Mouse (Mus musculus): ENCODE data around the gene Cenpx. TPM values are rescaled to one million over a fixed set of nuclear protein-coding genes. Genes with fewer than 3 reads are reported as not detected.
A peak's percentile ranks its signal among the peaks of the same experiment; 100 is the strongest.
"Not testable (repeated sequence)": the region's sequence is repeated elsewhere in the genome, so short reads cannot be mapped to it uniquely, and the experiment has no call there.

The Cenpx gene
- total and polyA plus RNA-seq, 2 experiments from 2014 or later, result 70.8 to 94.6 TPM

DNA sequence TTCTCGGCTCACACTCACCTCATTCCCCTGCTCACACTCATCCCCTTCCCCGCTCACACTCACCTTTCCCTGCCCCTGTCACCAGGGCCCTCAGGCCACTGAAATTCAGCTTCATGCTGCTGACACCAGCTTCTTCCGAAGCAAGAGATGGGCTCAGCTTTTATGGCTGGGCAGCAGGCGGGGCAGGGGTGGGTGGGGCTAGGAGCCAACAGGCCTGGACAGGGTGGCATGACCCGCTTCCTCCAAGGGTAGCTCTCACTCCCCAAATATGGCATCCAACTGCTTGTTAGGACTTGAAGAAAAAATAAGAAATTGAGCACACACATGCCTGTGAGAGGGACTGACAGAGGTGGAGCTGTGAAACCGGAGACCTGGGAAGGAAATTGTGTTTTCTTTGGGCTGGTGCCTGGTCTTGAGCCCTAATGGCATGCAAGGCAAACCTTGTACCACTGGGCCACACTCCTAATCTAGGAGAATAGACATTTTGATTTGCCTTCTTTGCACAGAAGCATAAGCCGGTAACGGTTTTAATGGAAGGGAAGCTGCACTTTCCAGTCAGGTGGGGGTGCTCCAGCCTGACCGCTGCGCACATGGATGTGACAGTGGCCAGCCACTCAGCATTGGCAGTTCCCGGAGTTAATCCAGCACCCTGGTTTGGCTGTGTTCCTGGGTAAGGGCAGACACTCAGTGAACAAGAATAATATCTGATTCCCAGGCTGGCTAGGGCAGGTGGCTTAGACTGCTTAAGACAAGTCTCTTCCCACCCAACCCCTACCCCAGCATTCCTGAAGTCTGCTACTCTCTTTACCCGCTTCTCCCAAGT is 18.5 kb upstream of the Cenpx start, which contains the start of gene Cbr2:
TSS of gene Cbr2 (minus strand) at position 257 of the 823 bp plus-strand sequence.
- WGBS, result 76% methylated on average over 12 of the region's 12 CpGs
- no peak within 1 kb of the TSS for H3K9ac ChIP-seq (replicated peaks; ENCODE audit: low read length, poor library complexity, severe bottlenecking)
- DNase-seq (ENCODE audit: low spot score), result no peak
- no peak within 1 kb of the TSS for H3K27ac ChIP-seq (ENCODE audit: low read depth, low read length)
- no peaks in the 10 kb centered on the region for H3K36me3 ChIP-seq (ENCODE audit: insufficient read depth, low read length)
- TF ChIP-seq CTCF (IDR thresholded peaks at IDR 0.05), result no peak
- H3K4me2 ChIP-seq (ENCODE audit: low read depth, low read length, poor library complexity, severe bottlenecking), result no peak within 1 kb of the TSS
- ATAC-seq (ENCODE audit: low FRiP score), result no peak
- H3K4me3 ChIP-seq (ENCODE audit: low read depth, low read length), result no peak within 1 kb of the TSS
- H3K4me1 ChIP-seq (ENCODE audit: insufficient read depth, low read length), result no peaks in the 10 kb centered on the region
- H3K27me3 ChIP-seq (ENCODE audit: insufficient read depth, low read length), result no peaks in the 10 kb centered on the region
- H3K9me3 ChIP-seq (ENCODE audit: low read length), result no peaks in the 10 kb centered on the region

DNA sequence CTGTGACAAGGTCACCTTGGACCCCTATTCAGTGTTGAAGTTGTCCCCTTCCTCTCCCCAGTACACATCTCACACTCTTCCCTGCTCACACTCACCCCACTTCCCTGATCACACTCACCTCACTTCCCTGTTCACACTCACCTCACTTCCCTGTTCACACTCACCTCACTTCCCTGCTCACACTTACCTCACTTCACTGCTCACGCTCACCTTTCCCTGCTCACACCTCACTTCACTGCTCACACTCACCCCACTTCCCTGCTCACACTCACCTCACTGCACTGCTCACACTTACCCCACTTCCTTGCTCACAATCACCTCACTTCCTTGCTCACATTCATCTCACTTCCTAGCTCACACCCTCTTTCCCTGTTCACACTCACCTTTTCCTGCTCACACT is 17.9 kb upstream of the Cenpx start:
- no peaks in the 10 kb centered on the region for H3K36me3 ChIP-seq (ENCODE audit: insufficient read depth, low read length)
- ATAC-seq (ENCODE audit: low FRiP score), result no peak
- DNase-seq (ENCODE audit: low spot score), result no peak
- H3K4me1 ChIP-seq (ENCODE audit: insufficient read depth, low read length), result peaks cover 4% of the 10 kb centered on the region; the same call in 1 of the 2 replicates
- no peak overlapping the region for H3K4me3 ChIP-seq (ENCODE audit: low read depth, low read length)
- H3K27ac ChIP-seq (ENCODE audit: low read depth, low read length), result no peak overlapping the region
- H3K4me2 ChIP-seq (ENCODE audit: low read depth, low read length, poor library complexity, severe bottlenecking), result no peak overlapping the region
- H3K27me3 ChIP-seq (ENCODE audit: insufficient read depth, low read length), result no peaks in the 10 kb centered on the region
- H3K9ac ChIP-seq (replicated peaks; ENCODE audit: low read length, poor library complexity, severe bottlenecking), result no peak overlapping the region
- TF ChIP-seq CTCF (IDR thresholded peaks at IDR 0.05), result no peak
- no peaks in the 10 kb centered on the region for H3K9me3 ChIP-seq (ENCODE audit: low read length)
- 100% methylated on average over 1 of the region's 1 CpGs for WGBS

DNA sequence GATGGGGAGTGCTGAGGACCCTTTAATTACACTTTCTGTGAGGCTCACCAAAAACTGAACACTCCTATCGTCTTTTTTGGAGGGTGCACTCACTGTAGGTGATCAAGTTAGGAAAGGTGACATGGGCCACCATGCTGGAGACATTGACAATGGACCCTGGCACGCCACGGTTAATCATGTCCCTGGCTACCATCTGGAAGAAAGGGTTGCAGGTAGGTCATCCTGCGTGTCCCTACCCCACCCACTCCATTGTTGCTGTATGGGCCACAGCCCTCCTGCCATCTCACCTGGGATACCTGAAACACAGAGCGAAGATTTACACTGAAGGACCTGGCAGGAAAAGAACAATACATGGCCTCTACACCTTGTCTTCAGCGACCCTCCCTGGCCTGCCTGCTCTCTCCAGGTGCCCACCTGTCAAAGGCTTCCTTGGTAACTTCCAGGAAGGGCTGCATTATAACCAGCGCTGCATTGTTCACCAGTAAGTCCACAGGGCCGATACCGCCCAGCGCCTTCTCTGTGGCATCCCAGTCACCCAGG is 16.9 kb upstream of the Cenpx start:
- Histone ChIP-seq H3K27me3 (ENCODE audit: insufficient read depth, low read length) (no peaks in the 10 kb centered on the region), H3K4me2 (ENCODE audit: low read depth, low read length, poor library complexity, severe bottlenecking) (no peak overlapping the region), H3K9ac (replicated peaks; ENCODE audit: low read length, poor library complexity, severe bottlenecking) (no peak overlapping the region), H3K4me1 (ENCODE audit: insufficient read depth, low read length) (peaks cover 4% of the 10 kb centered on the region; the same call in 1 of the 2 replicates), H3K27ac (ENCODE audit: low read depth, low read length) (no peak overlapping the region), H3K4me3 (ENCODE audit: low read depth, low read length) (no peak overlapping the region), H3K9me3 (ENCODE audit: low read length) (no peaks in the 10 kb centered on the region), H3K36me3 (ENCODE audit: insufficient read depth, low read length) (peaks cover 3% of the 10 kb centered on the region)
- DNase-seq (ENCODE audit: low spot score) (no peak), ATAC-seq (ENCODE audit: low FRiP score) (no peak)
- TF ChIP-seq CTCF (IDR thresholded peaks at IDR 0.05), result no peak
- WGBS, result 86% methylated on average over 10 of the region's 10 CpGs

DNA sequence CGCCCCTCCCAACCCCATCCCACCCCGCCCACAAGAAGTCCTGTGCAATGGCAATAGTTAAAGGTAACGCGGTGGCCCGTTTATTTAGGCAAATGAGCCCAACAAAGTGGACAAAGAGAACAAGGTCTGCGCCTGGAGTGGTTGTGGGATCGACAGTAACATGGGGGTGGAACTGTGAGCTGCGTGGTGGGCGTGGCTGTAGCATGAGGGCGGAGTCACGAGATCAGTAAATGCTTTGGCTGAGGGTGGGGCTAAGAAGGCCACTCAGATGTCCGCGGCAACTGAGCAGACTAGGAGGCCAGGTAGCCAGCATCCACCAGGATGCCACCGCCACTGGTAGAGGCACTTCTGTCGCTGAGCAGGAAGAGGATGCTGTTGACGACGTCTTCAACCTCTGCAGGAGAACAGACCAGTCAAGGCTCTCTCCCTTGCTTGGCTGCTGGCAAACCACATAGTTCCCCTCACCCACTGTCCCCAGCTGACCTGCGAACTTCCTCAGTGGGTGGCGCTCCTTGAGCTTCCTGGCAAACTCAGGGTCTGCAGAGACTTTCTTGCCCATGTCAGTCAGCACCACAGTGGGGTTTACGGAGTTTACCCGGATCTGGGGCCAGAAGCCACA is 16.0 kb upstream of the Cenpx start:
- H3K9me3 ChIP-seq (ENCODE audit: low read length); H3K36me3 ChIP-seq (ENCODE audit: insufficient read depth, low read length); H3K9ac ChIP-seq (replicated peaks; ENCODE audit: low read length, poor library complexity, severe bottlenecking); H3K27ac ChIP-seq (ENCODE audit: low read depth, low read length); H3K27me3 ChIP-seq (ENCODE audit: insufficient read depth, low read length); DNase-seq (ENCODE audit: low spot score); ATAC-seq (ENCODE audit: low FRiP score); H3K4me1 ChIP-seq (ENCODE audit: insufficient read depth, low read length): not testable (repeated sequence)
- Histone ChIP-seq H3K4me3 (ENCODE audit: low read depth, low read length) (peak overlapping the region; percentile 2; the same call in 1 of the 2 replicates), H3K4me2 (ENCODE audit: low read depth, low read length, poor library complexity, severe bottlenecking) (0 out of 2 replicates have a peak overlapping the region, but pooled peaks have one; percentile 9)
- WGBS, result under 1% methylated on average over 17 of the region's 21 CpGs

DNA sequence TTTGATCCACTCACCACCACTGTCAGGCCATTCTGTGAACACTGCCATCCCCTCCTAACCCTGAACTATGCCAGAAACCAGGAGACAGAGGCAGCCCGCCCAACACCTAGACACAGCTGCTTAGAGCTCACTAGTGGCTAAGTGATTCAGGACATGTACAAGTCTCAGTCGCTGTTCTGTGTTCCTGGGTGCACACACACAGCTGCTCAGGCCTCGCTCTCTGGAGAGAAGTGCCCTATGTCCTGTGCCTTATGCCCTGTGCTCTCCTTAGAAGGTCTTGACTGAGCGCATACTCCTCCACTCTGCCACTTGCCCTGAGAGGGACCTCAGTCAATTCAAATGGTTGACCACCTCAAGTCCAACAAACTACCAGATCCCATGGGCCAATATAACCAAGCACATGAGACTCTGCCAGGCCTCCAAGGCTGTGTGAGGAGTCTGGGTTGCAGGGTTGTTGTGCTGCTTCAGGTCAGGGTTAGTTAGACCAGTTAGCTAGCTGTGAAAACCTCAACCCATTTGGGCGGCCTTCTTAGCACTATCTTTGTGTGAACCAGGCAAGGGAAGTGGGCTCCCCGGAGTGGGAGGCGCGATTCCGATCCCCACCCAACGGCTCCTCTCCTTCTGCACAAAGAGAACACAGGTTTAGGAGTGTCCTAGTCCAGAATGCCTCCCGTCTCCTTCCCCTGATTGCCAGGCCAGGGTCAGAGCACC is 15.1 kb upstream of the Cenpx start:
- no peak for TF ChIP-seq CTCF (IDR thresholded peaks at IDR 0.05)
- Histone ChIP-seq H3K36me3 (ENCODE audit: insufficient read depth, low read length) (peaks cover 4% of the 10 kb centered on the region), H3K9ac (replicated peaks; ENCODE audit: low read length, poor library complexity, severe bottlenecking) (no peak overlapping the region), H3K4me2 (ENCODE audit: low read depth, low read length, poor library complexity, severe bottlenecking) (no peak overlapping the region), H3K27ac (ENCODE audit: low read depth, low read length) (no peak overlapping the region), H3K9me3 (ENCODE audit: low read length) (no peaks in the 10 kb centered on the region), H3K4me3 (ENCODE audit: low read depth, low read length) (no peak overlapping the region), H3K27me3 (ENCODE audit: insufficient read depth, low read length) (no peaks in the 10 kb centered on the region), H3K4me1 (ENCODE audit: insufficient read depth, low read length) (peaks cover 4% of the 10 kb centered on the region; the same call in 1 of the 2 replicates)
- WGBS, result 66% methylated on average over 11 of the region's 11 CpGs
- DNase-seq (ENCODE audit: low spot score) (no peak), ATAC-seq (ENCODE audit: low FRiP score) (no peak)
